Mouse (Mus musculus): ENCODE measurements at regions not wholly inside any gene's neighbourhood (a gene's known extent, or its start where the extent isn't known, plus 50 kb on each side); places are given as distances from the start of the nearest gene placed in this dataset.

DNA sequence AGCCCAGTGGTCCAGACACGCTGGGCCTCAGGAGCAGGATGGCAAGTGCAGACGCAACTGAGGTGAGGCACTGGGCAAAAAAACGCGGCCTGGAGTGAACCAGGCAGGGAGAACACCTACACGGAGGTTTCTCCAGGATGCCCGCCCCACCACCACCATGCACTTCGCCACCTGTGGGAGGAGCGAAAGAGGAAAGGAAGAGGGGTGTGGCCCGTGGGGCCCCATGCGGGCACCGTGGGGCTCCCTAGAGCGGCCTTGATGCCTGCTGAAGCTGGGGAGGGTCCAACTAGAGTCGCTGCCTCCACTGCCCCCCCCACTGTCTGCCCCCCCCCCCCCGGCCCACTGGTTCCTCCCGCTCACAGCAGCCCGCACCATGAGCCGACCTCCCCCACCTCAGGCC, 629.2 kb downstream of the Tbl1xr1 start:
- no peak for TF ChIP-seq CTCF (IDR thresholded peaks at IDR 0.05; ENCODE audit: low read depth)
- no peak for TF ChIP-seq EP300 (IDR thresholded peaks at IDR 0.05; ENCODE audit: low read depth)

All from liver, embryonic 14.5 days (tissue).